Mouse (Mus musculus) midbrain, embryonic 14.5 days (tissue): ENCODE results near the gene Mtx1. TPM values are rescaled to one million over a fixed set of nuclear protein-coding genes. Genes with fewer than 3 reads are reported as not detected.
A peak's percentile ranks its signal among the peaks of the same experiment; 100 is the strongest.

Source experiments
- ATAC-seq: fragments of 200-750 bp; cut with Nextera tagmentation; 2 replicates; pipeline ENCODE4 v1.8.0; 2017; ENCODE audit warnings: moderate number of reproducible peaks, moderate library complexity; ENCODE audit not compliant: low FRiP score, low TSS enrichment
- DNase-seq: peaks from one replicate; pipeline ENCODE4 v3.0.0-alpha.2; 2015
- H3K27ac ChIP-seq: fragments of 300-500 bp; sonication (generic); replicated peaks from 2 replicates; pipeline ENCODE4 v1.5.1; 2014; ENCODE audit warnings: mild to moderate bottlenecking, low read depth, low read length, moderate library complexity
- H3K27me3 ChIP-seq: fragments of 300-500 bp; sonication (generic); 2 replicates; pipeline ENCODE4 v1.6.1; 2014; ENCODE audit warnings: low read length, control low read depth, mixed read lengths; ENCODE audit not compliant: control insufficient read depth, insufficient read depth
- H3K36me3 ChIP-seq: fragments of 300-500 bp; sonication (generic); 2 replicates; pipeline ENCODE4 v1.6.1; 2014; ENCODE audit warnings: low read length, control low read depth; ENCODE audit not compliant: control insufficient read depth, insufficient read depth
- H3K4me1 ChIP-seq: fragments of 300-500 bp; sonication (generic); 2 replicates; pipeline ENCODE4 v1.6.1; 2014; ENCODE audit warnings: mild to moderate bottlenecking, antibody characterized with exemption, low read length, control low read depth; ENCODE audit not compliant: control insufficient read depth, insufficient read depth
- H3K4me2 ChIP-seq: fragments of 300-500 bp; sonication (generic); 2 replicates; pipeline ENCODE4 v1.6.1; 2014; ENCODE audit warnings: mild to moderate bottlenecking, low read length, moderate library complexity
- H3K4me3 ChIP-seq: fragments of 300-500 bp; sonication (generic); replicated peaks from 2 replicates; pipeline ENCODE4 v1.5.1; 2014; ENCODE audit warnings: low read depth, low read length
- H3K9ac ChIP-seq: fragments of 300-500 bp; sonication (generic); replicated peaks from 2 replicates; pipeline ENCODE4 v1.6.1; 2014; ENCODE audit warnings: mild to moderate bottlenecking, low read length, moderate library complexity
- H3K9me3 ChIP-seq: fragments of 300-500 bp; sonication (generic); 2 replicates; pipeline ENCODE4 v1.6.1; 2016; ENCODE audit warnings: low read length, control low read depth, mixed read lengths; ENCODE audit not compliant: control insufficient read depth
- WGBS: fragments of 180-500 bp; shearing (Covaris S2); extraction: QIAGEN DNeasy Blood & Tissue Kit; methylation state at CpG from one replicate; pipeline ENCODE4 v1.1.7; 2014; 5-methylcytosine and 5-hydroxymethylcytosine counted together
- polyA plus RNA-seq: library from polyadenylated mRNA; unstranded; fragments of >200 nt; fragmentation: Nextera tagmentation; extraction: Ambion mirVana; gene quantifications from 2 replicates; pipeline ENCODE4 v1.2.1, GENCODE M21; 2014

Gene Mtx1
- polyA plus RNA-seq, 1 experiment from 2014 or later: 144 TPM

DNA sequence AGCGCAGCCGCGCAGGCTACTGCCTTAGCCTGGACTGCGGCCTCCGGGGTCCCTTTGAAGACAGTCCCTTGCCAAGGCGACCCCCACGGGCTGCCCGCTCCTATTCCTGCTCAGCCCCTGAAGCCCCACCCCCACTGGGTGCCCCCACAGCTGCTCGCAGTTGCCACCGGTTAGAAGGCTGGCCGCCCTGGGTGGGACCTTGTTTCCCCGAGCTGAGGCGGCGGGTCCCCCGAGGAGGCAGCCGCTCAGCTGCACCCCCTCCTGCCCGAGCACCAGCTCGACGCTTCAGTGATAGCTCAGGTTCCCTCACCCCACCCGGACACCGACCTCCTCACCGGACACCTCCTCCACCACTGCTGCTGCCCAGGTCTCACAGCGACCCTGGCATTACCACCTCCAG lies 39.7 kb downstream of the Mtx1 start:
- H3K9me3 ChIP-seq: no peaks in the 10 kb centered on the region
- no peak overlapping the region for H3K9ac ChIP-seq
- H3K4me3 ChIP-seq: no peak overlapping the region
- peaks cover 26% of the 10 kb centered on the region for H3K36me3 ChIP-seq
- H3K4me1 ChIP-seq: peaks cover 12% of the 10 kb centered on the region
- H3K4me2 ChIP-seq: no peak overlapping the region
- ATAC-seq (no peak), DNase-seq (no peak)
- no peaks in the 10 kb centered on the region for H3K27me3 ChIP-seq
- H3K27ac ChIP-seq: no peak overlapping the region
- WGBS: 29% methylated on average over 23 of the region's 23 CpGs

DNA sequence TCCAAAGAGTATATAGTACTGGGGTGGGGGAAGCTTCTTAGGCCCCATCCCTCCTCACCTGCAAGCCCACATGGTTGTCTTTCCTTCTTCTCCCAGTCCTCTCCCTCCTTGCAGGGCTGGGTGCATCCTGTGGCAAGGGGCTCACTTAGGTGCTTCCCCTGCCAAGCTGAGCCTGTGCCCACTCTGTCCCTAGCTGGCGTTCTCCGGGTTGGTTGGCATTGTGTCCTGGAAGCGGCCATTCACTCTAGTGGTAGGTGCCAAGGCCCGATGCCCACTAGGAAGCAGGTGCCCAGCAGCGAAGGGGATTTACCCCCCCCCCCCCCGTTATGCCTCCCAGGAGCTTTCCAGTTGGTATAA lies 43.0 kb downstream of the Mtx1 start:
- Histone ChIP-seq H3K27ac (peak overlapping the region; percentile 86), H3K4me2 (peak overlapping the region; percentile 99), H3K27me3 (no peaks in the 10 kb centered on the region), H3K9me3 (no peaks in the 10 kb centered on the region), H3K4me3 (peak overlapping the region; percentile 61), H3K9ac (peak overlapping the region; percentile 86), H3K36me3 (peaks cover 56% of the 10 kb centered on the region), H3K4me1 (peaks cover 13% of the 10 kb centered on the region)
- WGBS: 76% methylated on average over 6 of the region's 6 CpGs
- ATAC-seq: no peak
- no peak for DNase-seq

DNA sequence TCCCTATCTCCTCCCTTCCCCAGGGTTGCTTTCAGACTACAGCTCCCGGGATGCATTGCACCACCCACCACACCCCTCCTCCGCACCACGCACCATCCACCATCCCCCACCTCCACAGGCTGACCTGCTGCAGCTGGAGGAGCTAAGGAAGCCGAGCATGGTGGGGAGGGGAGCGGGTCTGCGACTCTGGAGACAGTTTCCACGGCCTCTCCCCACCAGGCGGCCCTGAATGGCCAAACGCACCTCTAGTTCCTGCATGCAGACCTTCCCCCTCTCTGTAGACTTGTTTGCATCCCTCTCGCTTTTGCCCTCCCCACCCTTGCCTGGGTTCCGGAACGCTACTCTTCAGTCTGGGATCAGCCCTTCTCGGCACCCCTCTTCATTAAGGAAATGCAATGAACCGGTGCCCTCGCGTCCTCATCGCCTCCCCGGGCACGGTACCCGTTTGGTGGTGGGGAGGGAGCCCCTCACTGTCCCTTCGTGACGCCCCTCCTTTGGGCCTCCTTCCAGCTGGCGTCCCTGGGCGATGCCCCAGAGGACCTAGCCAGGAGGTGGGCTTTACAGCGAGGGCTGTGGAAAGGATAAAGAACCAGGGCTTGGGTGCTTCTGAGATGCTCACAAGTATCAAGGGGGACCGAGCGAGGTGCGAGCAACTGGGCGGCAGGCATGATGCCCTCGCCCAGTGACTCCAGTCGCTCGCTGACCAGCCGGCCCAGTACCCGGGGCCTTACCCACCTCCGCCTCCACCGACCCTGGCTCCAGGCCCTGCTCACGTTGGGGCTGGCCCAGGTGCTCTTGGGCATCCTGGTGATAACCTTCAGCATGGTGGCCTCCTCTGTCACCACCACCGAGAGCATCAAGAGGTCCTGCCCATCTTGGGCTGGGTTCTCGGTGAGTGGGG lies 43.6 kb downstream of the Mtx1 start, which contains the start of gene Fam189b:
Gene Fam189b (plus strand): TSS at position 86 of the 901 bp plus-strand sequence.
- WGBS: 5% methylated on average over 39 of the region's 39 CpGs
- ATAC-seq (peak; percentile 91), DNase-seq (peak; percentile 93)
- Histone ChIP-seq H3K27me3 (no peaks in the 10 kb centered on the region), H3K4me1 (peaks cover 18% of the 10 kb centered on the region), H3K4me3 (peak within 1 kb of the TSS; percentile 61), H3K27ac (peak within 1 kb of the TSS; percentile 86), H3K4me2 (peak within 1 kb of the TSS; percentile 99), H3K9ac (peak within 1 kb of the TSS; percentile 86), H3K9me3 (no peaks in the 10 kb centered on the region), H3K36me3 (peaks cover 53% of the 10 kb centered on the region)

DNA sequence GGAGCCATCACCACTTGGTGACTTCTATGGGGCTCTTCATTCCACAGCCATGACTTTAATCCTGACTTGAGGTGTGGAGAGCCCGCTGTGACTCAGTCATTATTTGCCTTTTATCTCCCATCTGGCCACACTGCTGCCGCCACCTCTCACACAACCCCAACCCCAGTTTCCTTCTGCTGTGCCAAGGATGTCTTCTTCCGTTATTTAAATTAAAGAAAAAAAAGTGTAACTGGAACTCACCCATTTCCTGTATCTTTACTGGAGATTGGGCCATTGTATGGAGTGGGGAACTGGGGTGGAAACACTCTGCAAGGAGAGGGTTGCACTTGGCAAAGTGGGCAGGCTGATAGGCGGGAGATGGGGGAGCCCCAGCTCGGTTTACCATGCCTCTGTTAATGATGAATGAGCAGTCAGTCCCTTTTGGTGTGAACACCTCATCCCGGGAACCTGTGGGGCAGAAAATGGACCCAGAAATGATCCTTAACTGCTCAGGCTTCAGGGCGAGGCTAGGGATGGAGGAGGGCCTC lies 44.3 kb downstream of the Mtx1 start:
- H3K4me3 ChIP-seq: peak overlapping the region; percentile 61
- peaks cover 47% of the 10 kb centered on the region for H3K36me3 ChIP-seq
- H3K4me2 ChIP-seq: peak overlapping the region; percentile 99
- peak overlapping the region; percentile 86; the same call in 1 of the 2 replicates for H3K9ac ChIP-seq
- WGBS: 55% methylated on average over 7 of the region's 7 CpGs
- peak; percentile 10; the same call in 1 of the 2 replicates for ATAC-seq
- peak overlapping the region; percentile 86 for H3K27ac ChIP-seq
- no peak for DNase-seq
- no peaks in the 10 kb centered on the region for H3K27me3 ChIP-seq
- no peaks in the 10 kb centered on the region for H3K9me3 ChIP-seq
- H3K4me1 ChIP-seq: peaks cover 23% of the 10 kb centered on the region

DNA sequence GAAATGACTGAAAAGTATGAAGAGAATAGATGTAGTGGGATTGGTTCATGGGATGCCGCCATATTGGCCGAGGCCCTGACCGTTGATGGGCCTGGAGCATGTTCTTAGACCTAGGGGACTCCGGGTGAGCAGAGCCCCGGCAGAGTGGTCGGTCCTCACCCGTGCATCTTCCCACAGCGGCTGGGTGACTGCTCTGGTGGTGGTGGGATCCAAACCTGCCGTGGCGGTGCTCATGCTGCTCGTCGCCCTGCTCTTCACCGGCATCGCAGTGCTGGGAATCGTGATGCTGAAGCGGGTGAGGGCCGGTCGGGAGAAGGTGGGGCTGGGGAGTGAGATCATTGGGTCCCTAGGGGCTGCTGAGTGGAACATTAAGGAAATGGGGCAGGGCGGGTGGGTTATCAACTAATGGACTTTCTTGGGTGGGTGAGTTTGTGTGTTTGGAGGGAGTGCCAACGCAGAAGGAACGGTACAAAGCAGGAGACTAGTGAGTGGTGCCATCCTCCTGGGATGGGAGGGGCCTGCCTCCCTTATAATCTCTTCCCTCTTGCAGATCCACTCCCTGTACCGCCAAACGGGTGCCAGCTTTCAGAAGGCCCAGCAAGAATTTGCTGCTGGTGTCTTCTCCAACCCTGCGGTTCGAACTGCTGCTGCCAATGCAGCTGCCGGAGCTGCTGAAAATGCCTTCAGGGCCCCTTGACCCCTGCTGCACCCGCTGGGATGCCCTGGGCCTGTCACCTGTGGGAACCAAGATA lies 45.0 kb downstream of the Mtx1 start:
- Histone ChIP-seq H3K4me1 (peaks cover 23% of the 10 kb centered on the region), H3K27me3 (no peaks in the 10 kb centered on the region), H3K36me3 (peaks cover 43% of the 10 kb centered on the region), H3K9ac (no peak overlapping the region), H3K27ac (no peak overlapping the region), H3K4me3 (no peak overlapping the region), H3K4me2 (0 out of 2 replicates have a peak overlapping the region, but pooled peaks have one; percentile 99), H3K9me3 (no peaks in the 10 kb centered on the region)
- no peak for DNase-seq
- 95% methylated on average over 27 of the region's 27 CpGs for WGBS
- no peak for ATAC-seq

DNA sequence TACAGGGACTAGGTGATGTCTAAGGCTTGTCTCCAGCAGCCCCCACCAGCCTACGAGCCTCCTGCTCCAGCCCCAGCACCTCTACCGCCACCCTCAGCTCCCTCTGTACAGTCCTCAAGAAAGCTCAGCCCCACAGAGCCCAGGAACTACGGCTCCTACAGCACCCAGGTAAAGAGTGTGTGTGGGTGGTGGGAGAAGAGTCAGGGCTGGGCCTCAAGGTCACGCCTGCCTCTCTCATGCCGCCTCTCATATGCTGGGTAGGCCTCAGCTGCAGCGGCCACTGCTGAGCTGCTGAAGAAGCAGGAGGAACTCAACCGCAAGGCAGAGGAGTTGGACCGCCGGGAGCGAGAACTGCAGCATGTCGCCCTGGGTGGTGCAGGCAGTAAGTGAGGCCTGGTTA lies 47.8 kb downstream of the Mtx1 start:
- H3K27ac ChIP-seq: no peak overlapping the region
- no peaks in the 10 kb centered on the region for H3K9me3 ChIP-seq
- peaks cover 63% of the 10 kb centered on the region for H3K36me3 ChIP-seq
- peaks cover 18% of the 10 kb centered on the region for H3K4me1 ChIP-seq
- no peak overlapping the region for H3K4me3 ChIP-seq
- DNase-seq (no peak), ATAC-seq (no peak)
- no peaks in the 10 kb centered on the region for H3K27me3 ChIP-seq
- WGBS: 94% methylated on average over 11 of the region's 11 CpGs
- no peak overlapping the region for H3K9ac ChIP-seq
- H3K4me2 ChIP-seq: 0 out of 2 replicates have a peak overlapping the region, but pooled peaks have one; percentile 96

DNA sequence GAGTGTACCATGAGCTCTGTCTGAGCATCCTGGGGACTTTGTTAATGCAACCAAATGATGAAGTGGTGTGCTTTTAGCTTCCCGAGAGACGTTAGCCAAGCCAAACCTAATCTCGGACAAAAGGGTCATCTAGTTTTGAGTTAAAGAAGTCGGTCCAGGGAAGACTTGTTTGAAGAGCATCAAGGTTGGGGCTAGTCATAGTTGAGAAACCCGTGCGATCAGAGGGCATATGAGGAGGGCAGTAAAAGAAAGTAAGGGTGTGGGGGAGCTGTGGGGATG lies 48.8 kb downstream of the Mtx1 start:
- WGBS: 7% methylated on average over 6 of the region's 6 CpGs
- Histone ChIP-seq H3K27me3 (no peaks in the 10 kb centered on the region), H3K36me3 (peaks cover 73% of the 10 kb centered on the region)

DNA sequence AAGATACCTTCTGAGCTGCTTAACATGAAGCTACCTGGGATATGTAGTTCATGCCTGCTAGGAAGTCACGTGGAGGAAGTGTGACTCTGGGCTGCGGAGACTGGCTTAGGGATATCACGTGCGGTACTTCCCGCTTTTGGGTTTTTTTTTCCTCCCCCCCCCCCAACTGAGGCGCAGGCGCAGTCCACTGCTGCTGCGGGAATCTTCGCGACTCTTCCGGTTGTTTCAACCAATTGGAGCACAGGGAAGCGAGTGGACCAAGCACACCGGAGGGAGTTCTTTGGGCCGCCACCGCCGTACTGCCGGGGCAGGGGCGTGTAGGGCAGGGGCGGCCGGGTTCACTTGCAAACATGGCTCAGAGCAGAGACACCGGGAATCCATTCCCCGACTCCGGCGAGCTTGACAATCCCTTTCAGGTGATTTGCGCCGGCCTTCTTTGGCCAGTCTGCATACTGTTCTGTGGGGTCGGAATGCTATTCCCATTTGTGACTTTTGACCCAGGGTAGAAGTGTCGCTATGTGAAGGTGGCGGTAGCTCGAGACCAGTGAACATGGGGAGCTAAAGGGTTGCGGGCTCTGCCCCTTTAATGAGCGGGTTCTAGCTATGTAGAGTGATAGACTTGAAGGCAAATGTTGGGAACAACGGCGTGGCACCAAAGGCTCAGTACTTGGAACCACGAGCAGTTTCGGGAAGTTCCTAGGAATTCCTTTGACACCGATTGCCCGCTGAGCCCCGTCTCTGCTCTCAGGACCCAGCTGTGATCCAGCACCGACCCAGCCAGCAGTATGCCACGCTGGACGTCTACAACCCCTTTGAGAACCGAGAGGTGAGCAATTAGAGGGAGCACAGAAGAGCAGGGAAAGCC lies 49.4 kb downstream of the Mtx1 start, which contains the start of gene Scamp3:
Gene Scamp3 (plus strand): TSS at position 232 of the 865 bp plus-strand sequence.
- peak within 1 kb of the TSS; percentile 96 for H3K4me2 ChIP-seq
- peak within 1 kb of the TSS; percentile 62 for H3K4me3 ChIP-seq
- DNase-seq (peak; percentile 97), ATAC-seq (peak; percentile 95)
- H3K4me1 ChIP-seq: peaks cover 10% of the 10 kb centered on the region
- under 1% methylated on average over 43 of the region's 43 CpGs for WGBS
- H3K9ac ChIP-seq: peak within 1 kb of the TSS; percentile 74
- peaks cover 79% of the 10 kb centered on the region for H3K36me3 ChIP-seq
- H3K27me3 ChIP-seq: no peaks in the 10 kb centered on the region
- H3K27ac ChIP-seq: peak within 1 kb of the TSS; percentile 69
- H3K9me3 ChIP-seq: no peaks in the 10 kb centered on the region

More for the DNA sequence above, 48.8 kb downstream of the Mtx1 start:
- H3K4me3 ChIP-seq: peak overlapping the region; percentile 62
- peak overlapping the region; percentile 74 for H3K9ac ChIP-seq
- ATAC-seq: no peak
- H3K27ac ChIP-seq: peak overlapping the region; percentile 69
- peaks cover 10% of the 10 kb centered on the region for H3K4me1 ChIP-seq
- peak overlapping the region; percentile 96 for H3K4me2 ChIP-seq
- no peak for DNase-seq
- H3K9me3 ChIP-seq: no peaks in the 10 kb centered on the region
